Mouse (Mus musculus) cerebellum, adult 2 months (tissue): Measurements from ENCODE around the gene Crat.

ENCODE experiments used
- CTCF ChIP-seq: fragments of 200-500 bp; IDR thresholded peaks from 2 replicates; pipeline ENCODE4 v1.5.1; 2011; ENCODE audit warnings: low read depth, mild to moderate bottlenecking, control low read depth, low read length, moderate library complexity, borderline replicate concordance; ENCODE audit not compliant: insufficient read depth
- POLR2A ChIP-seq: fragments of 200-500 bp; IDR thresholded peaks from 2 replicates; pipeline ENCODE4 v1.6.1; 2011; ENCODE audit warnings: low read length, control low read depth, borderline replicate concordance; ENCODE audit not compliant: insufficient read depth

GRCm38 (mm10) chr2:30415157-30415935 is at the start of gene Crat:
- TF ChIP-seq POLR2A (peak; percentile 81; the same call in 1 of the 2 replicates), CTCF (no peak)
